Mouse (Mus musculus): ENCODE measurements around the gene Musk.

DNA sequence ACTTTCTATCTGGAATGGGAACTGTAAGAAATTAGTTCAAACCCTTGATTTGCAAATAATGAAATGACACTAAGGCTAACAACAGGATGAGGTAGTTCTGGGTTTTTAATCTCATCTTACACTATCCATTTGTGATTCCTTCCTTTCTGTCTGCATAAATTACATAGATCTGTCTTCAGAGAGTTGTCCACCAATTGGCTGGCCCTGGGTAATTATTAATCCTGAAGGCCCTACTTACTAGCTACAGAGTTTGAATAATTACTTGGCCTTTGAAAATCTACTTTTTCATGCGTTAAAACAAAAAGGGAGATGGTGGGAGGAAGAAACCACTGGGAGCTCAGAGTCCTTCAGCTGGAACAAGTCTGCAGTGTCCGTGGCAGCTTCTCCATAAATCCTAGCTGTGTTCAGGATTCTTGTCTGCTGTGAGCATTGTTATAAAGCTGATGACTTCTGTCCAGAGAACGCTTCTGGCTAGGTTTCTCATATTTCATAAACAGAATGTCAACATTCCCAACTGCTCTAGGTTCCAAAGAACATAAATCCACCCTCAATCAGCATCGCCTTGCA, 29.3 kb downstream of the Musk start:
- no peak for TF ChIP-seq CTCF (IDR thresholded peaks at IDR 0.05; ENCODE audit: low read depth)
- TF ChIP-seq EP300 (IDR thresholded peaks at IDR 0.05; ENCODE audit: low read depth), result no peak
